Mouse (Mus musculus) mature B cell (primary cell): ENCODE data around the gene Tsga10ip.

Source experiments
- in situ Hi-C: fragments of 300-500 bp; cut with MboI; formaldehyde crosslinking; loops from 2 replicates; pipeline ENCODE4 v1.14.3; 2019

Gene Tsga10ip

DNA sequence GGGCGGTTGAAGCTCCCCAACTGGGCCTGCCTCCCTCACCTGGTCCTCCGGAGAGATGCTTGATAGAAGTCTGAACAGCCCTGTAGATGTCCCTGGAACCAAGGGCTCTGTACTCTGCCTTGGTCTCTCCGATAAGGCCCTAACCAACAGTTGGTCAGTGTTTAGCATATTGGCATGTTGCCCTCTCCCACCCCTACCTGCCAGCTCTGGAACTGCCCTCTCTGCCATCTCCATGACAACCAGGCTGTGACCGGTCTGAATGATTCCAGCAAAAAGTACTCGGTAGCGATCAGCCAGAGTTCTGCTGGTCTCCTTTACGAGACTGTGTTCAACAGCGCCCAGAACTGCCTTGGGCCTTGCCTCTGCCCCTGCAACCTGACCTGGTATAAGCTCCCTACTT lies at the start of gene Tsga10ip:
Tsga10ip (minus strand) TSS at position 234 of the 400 bp plus-strand sequence.
- in situ Hi-C loops, result no loop called here

DNA sequence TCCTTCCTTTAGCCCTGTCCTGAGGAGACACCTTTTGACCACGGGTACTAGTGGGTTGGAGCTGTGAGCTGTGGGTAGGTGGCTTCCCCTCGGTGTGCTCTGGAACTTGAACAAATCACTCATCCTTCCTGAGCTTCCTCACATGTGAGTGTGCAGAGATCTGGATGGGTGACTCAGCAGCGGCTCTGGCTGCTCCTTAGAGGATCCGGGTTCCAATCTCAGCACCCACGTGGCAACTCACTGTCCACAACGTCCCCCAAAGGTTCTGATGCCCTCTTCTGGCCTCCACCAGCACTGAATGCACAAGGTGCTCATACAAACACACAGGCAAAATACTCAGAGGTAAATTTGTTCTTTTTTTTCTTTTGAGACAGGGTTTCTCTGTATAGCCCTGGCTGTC lies 49.4 kb upstream of the Tsga10ip start:
- in situ Hi-C loops, result no loop called here

- in situ Hi-C loops, result no loop called here
Observed at GRCm38 (mm10) chr19:5449673-5450072, 47.3 kb upstream of the Tsga10ip start.

DNA sequence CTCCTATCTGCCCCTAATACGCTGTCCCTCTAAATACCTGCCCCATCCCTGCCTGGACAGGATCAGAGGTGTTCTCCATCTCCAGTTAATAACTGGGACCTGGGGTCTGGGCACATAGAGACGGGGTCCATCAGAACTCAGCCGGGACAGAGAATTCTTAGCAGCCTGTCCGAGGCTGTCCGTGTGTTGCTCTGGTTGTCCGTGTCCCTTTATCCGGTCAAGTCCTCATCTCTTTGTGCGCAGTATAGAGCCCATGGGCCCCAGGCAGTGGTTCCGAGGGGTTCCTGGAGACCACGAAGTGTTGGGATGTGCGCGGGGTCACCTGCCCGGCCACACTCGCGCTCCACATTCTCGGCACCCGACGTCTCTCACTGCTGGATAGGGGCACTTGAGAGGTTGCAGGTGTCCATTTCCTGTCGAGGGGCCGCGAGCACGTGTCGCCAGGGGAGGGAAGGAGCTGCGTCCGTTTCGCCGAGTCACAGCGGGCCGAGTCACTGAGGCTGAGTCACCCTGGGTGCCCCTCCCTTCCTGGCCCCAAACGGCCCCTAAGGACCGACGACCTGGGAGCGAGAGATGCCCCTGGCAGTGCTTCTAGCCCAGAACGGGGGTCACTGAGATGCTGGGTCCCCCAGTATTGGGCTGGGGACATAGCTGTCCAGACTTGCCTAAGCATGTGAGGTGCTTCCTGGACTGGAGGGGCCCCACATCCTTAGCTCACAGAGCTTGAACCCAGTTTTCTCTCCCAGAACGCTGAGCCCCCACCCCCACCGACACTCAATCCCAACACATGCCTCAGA lies 46.2 kb upstream of the Tsga10ip start:
- in situ Hi-C loops, result no loop called here

GRCm38 (mm10) chr19:5447515-5448353 lies 45.4 kb upstream of the Tsga10ip start, which contains the start of gene Fosl1:
TSS of gene Fosl1 (plus strand) at chr19:5447547.
- in situ Hi-C loops, result no loop called here

GRCm38 (mm10) chr19:5445747-5446146 lies 43.4 kb upstream of the Tsga10ip start:
- in situ Hi-C loops, result no loop called here

DNA sequence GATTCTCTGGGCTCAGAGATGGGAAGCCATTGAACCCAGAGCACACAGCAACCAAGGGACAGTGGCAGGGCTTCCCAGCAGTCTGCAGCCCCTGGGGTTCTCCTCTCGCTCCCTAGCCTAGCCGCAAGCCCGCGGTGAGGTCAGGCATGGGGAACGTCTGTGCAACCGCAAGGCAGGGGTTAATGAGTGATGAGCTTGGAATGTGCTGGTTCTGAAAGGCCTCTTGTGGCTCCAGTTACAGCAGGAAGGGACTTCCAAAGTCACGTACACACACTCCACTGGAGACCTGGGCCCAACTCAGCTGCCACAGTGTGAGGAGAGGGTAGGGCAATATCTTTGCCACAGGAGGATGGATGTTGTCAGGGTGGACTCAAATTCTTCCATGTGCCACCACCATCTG lies 42.6 kb upstream of the Tsga10ip start:
- in situ Hi-C loops, result no loop called here

DNA sequence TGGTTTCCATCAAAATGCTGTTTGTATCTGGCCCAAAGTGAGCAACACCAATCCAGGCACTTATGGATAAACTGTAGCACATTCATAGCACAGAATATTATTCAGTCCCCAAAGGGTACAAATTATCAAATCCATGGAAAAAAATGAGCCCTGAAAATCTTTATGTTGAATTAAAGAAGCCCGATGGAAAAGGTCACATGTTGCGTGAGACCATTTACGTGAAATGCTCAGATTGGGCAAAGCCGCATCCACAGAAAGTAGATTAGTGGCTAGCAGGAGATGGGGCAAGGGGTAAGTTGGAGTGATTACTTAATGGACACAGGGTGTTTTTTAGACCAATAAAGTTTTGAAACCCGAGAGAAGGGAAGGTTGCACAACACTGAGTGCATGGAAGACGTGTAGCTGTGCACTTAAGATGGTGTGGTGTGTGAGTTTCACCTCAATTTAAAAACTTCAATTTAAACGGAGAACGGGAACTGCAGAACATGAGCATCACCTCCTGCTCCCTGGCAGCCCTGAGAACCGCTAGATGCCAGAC lies 42.1 kb upstream of the Tsga10ip start:
- in situ Hi-C loops, result no loop called here

- in situ Hi-C loops, result no loop called here
Observed at GRCm38 (mm10) chr19:5433951-5434350, 31.6 kb upstream of the Tsga10ip start.

- in situ Hi-C loops, result no loop called here
Observed at GRCm38 (mm10) chr19:5432992-5433852, 30.9 kb upstream of the Tsga10ip start.

GRCm38 (mm10) chr19:5431911-5432464 lies 29.7 kb upstream of the Tsga10ip start:
- in situ Hi-C loops, result no loop called here

GRCm38 (mm10) chr19:5430408-5430807 lies 28.1 kb upstream of the Tsga10ip start:
- in situ Hi-C loops, result no loop called here

DNA sequence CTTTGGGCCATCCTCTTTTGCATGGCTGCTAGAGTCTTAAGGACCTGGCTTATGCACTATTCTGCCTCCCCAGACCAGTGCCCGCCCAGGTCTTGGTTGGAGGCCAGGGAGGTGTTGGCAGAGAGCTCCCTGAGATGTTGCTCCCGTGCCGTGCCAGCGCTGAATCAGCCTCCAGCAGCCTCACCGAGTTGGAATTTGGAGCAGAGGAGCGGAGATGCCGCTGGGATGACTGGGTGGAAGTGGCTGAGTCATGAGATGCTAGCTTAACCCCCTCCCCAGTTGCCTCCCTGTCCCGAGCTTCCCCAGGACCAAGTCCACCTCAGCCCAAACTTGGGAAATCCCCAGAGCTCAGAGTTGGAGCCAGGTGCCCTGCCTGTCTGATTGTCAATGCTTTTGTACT lies 27.5 kb upstream of the Tsga10ip start:
- in situ Hi-C loops, result no loop called here

DNA sequence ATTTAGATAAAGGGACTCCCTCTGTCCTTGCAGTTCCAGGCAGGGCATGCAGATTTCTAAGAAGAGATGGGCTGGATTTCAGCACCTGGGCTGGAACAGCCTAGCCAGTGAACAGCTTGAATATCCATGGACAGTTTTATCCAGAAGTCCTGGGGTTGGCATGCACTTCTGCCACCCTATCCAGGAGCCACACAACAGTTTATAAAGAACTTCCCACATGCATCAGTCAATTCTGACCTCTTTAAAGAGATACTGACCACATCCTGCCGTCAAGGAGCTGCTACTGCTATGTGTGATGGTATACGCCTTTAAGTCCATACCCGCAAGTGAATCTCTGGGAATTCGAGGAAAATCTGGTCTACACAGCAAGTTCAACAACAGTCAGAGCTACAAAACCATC lies 26.9 kb upstream of the Tsga10ip start:
- in situ Hi-C loops, result no loop called here

DNA sequence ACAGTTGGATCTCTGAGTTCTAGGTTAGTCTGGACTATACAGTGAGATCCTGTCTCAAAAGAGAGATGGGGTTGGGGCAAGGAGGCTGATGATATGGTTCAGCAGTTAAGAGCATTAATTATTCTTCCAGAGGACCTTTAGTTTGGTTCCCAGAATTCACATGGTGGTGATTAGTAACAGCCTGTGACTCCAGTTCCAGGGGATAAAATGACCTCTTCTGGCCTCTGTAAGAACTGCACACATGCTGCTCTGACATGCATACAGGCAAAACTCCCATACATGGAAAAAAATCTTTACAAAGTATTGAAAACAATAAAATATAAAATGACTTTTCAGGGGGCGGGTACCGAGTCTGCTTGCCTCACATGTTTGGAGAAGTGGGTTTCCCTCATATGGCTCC lies 25.8 kb upstream of the Tsga10ip start:
- in situ Hi-C loops, result no loop called here

GRCm38 (mm10) chr19:5426640-5427290 lies 24.4 kb upstream of the Tsga10ip start:
- in situ Hi-C loops, result no loop called here

GRCm38 (mm10) chr19:5425906-5426565 lies 23.7 kb upstream of the Tsga10ip start:
- in situ Hi-C loops, result no loop called here

DNA sequence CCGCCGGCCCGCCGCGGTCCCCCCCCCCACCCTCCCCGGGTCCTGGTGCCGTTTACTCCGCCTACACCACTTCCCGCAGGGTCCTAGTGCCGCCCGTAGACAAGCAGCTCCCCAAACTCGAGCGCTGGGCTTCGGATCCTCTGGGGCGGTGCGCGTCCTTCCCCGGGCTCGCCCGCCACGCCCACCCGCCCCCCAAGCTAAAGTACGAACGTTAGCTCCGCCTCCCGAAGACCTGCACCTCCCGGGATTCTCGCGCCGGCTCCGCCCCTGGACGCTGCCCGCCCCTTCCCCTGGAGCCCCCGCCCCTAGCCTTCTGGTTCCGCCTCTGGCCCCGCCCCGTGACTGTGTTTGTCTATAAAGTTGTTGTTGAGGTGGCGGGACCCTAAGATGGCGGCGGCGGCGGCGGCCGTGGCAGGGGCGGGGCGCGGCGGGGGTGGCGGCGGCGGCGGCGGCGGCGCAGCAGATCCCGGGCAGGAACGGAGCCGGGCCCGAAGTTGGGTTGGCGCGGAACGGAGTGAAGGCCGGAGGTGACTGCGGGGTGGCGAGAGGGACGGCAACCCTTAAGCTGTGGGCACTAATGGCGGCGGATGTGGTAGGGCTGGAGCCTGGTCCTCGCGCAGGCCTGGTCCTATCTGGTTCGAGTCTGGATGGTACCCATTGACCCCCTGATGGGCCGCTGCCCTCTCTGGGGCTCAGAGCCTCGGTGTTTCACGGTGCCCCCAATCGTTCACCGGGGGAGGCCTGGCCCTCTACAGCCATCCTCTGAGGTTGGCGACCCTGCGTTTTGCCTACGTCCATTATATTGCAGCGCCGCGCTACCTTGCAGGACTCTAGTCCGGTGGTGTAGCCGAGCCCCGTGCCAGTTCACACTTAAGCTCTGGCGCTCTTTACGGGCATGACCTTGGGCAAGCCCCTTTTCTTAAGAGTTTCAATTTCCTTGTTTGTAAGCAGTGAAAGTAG lies 22.7 kb upstream of the Tsga10ip start, which contains the start of the genes Drap1 and AI837181:
Drap1 (minus strand) TSS at position 198 of the 960 bp plus-strand sequence.
AI837181 (plus strand) TSS at position 363 of the 960 bp plus-strand sequence.
- in situ Hi-C loops, result no loop called here
